Mouse (Mus musculus) lung, postnatal 25 days (tissue): ENCODE measurements around the gene Sucla2.
A peak's percentile ranks its signal among the peaks of the same experiment; 100 is the strongest.

ENCODE experiments used
- DNase-seq: peaks from one replicate; pipeline ENCODE4 v3.0.0; 2022; ENCODE audit warnings: low spot score

Sucla2 gene

DNA sequence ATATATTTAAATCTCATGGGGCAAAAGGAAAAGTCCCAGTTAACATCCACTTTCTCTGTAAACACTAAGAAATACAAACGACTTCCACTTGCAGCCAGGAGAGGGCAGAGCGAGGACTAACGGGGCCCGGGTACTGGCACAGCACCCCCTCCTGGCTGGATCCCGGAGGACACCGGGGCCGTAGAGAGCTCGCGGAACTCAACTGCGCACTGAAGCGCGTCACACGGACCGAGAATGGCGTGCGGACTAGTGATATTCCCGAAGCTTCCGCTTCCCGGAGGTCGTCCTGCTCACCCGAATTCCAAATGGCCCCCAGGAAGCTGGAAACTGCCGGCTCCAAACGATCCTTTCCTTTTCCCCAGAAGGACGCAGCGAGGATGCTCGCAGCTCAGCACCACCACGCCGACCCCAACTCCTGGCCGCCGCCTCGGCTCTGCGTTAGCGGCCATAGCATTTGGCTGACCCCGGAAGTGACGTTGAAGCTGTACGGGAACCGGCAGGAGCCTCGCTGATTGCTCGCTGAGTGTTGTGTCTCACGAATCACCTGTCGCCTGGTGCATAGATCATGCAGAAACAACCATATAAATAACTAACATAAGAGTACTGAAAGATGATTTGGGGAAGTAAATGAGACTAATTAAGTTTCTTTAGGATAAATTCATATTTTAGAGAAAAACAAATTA lies at the start of gene Sucla2:
Gene Sucla2, plus strand, starts transcription at position 554 of the 683 bp plus-strand sequence.
- peak; percentile 93 for DNase-seq

DNA sequence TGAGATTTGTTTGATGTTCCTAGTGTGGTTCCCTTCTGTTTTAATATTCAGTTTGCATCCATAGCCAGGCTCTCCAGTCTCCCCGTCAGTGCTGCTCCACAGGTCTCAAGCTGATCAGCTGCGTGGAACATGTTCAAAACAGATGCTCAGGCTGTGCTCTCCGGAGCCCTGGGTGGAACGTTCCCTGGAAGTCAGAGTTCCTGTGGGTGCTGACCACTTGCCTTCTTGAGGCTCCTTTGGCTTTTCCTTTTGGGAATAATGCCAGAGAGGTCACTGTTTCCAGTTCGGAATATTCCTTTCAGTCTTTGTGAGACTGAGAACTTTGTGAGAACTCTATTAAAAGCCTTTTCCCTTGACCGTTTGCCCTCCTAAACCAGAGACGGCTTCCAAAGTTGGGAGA lies 49.6 kb upstream of the Sucla2 start:
- peak; percentile 54 for DNase-seq

DNA sequence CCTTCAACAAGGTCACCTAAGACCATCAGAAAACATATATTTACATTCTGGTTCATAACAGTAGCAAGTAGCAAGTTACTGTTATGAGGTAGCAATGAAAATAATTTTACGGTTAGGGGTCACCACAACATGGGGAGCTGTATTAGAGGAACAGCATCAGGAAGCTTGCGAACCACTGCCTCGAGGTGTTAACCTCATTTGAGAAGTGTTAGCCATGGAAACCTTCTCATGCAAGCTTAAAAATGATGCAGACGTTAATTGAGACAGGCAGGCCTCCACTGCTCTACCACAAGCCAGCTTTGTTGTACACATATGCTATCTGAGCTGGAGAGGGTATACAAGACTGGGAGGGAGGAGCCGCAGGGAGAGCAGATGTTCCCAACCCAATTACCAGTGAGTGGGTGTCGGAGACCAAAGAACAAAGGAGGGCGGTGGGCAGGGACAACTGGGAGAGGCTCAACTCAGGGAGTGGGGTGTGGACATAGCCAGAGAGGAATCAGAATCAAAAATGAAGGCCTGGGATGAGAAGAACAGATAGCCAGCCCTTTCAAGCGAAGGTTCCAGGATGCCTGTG lies 48.7 kb upstream of the Sucla2 start:
- peak; percentile 57 for DNase-seq

DNA sequence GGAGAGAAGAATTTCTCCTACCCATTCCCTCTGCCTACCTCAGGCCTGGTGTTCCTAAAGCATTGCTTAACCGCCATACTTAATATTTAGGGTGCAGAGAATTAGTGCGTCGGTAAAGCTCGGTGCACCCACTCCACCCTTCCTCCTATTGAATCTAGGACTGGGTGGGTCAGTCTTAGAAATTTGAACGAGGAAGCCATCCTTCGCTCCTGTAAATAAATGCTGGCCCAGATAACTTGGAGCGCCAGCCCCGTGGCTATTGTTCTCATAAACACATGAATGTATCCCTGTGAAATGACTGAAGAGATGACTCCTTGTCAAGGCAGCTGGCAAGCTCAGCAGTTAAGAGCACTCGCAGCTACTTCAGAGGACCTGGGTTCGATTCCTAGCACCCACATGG lies 48.0 kb upstream of the Sucla2 start:
- DNase-seq = peak; percentile 58

DNA sequence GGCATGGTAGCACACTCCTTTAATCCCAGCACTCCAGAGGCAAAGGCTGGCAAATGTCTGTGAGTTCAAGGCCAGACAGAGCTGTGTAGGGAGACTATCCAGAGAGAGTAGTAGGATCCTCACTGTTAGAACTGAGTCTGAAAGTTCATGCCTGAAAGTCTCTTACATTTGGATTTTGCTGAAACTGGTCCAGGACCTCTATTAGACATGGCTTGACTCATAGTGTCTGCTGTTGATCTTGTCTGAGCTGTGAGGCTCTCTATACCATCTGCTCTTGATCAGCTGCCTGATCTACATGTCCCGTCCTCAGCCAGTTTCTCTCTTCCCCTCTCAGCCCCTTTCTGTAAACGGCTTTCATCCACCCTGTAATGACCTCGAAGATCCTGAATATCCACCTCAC lies 46.8 kb upstream of the Sucla2 start:
- no peak for DNase-seq

DNA sequence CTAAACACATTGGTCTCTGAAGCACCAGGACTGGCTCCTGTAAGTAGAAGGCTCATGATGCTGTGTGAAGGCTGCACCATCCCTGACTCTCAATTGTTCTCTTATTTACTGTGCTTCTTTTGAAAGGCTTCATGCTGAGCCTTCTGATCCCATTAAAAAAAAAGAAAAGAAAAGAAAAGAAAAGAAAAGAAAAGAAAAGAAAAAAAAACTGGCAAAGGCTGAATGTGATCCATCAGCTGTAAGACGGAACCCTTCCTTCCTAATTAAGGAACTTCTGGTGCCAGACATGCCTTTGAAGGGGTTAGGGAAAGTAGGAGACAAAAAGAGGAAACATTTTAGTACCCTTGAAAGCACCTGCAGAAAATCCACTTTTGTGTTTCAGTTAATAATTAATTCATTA lies 45.3 kb upstream of the Sucla2 start:
- DNase-seq = no peak

DNA sequence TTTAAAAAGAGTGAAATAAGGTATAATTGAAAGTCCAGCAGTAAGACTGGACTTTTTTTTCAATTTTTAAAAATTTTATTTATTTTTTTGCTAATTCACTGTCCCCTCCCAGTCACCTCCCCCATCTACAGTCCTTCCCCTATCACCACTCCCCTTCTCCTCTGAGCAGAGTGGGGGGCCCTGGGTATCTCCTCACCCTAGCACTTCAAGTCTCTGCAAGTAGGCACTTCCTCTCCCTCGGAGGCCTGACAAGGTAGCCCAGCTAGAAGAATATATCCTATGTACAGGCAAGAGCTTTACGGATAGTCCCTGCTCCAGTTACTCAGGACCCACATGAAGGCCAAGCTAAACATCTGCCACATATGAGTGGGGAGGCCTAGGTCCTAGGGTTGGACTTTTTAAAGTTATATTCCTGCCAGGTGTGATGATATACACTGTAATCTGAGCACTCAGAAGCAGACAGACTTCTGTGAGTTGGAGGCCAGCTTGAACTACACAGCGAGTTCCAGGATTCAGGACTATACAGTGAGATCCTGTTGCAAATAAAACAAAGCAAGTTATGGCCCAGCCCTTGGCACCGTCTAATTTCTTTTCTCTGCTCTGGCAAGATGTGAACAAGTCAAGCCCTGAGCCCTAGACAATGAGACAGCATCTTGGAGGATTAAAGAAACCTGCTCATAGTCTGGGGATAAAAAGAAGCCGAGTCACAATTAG lies 41.4 kb upstream of the Sucla2 start:
- DNase-seq = no peak

DNA sequence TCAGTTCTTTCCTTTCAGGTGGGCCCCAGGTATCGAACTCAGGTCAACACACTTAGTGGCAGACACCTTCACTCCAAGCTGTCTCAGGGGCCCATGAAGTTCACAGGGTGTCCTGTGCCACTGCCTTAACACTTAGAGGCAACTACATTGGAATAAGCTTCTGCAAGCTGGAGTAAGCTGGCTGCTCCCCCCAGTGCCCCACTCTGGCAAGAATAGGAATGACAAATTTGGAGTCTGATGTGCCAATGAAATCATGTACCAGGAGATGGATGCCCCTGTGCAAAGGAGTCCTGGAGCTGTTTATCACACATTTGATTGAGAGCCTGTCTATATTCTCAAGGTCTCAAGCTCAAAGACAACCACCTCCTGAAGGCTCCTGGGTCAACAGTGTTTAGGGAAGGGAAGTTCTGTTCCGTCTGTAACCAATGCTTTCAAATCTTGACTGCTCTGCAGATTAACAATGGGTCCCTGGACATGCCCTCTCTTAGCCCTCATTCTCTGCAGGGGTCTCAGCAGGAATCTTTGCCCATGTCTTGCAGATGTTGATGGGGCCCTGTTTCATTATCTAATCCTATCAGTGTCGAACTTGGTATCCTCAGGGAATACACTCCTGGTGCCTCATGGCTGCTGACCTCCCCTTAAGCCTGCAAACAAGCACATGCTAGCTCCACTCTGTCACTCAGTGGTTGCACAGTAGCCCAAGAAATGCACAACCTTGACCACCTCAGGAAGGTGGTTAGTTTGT lies 40.6 kb upstream of the Sucla2 start:
- no peak for DNase-seq

DNA sequence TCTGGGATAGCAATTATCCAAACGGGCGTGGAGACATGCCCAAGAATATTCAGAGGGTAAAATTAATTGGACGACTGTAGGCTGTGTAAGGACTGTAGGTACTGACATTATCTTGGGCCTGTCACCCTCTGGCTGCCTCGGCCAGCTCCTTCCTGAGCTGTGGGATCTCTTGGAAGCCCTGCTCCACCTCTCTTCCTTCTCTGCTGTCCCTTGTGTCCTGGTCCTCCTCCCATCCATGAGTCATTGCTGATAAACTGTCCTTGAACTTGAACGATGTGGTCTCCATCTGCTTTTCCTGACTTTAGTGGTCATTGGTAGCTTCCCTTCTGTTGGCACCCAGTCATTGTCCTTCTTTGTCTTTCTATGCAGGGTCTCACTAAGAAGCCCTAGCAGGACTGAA lies 38.5 kb upstream of the Sucla2 start:
- no peak for DNase-seq

DNA sequence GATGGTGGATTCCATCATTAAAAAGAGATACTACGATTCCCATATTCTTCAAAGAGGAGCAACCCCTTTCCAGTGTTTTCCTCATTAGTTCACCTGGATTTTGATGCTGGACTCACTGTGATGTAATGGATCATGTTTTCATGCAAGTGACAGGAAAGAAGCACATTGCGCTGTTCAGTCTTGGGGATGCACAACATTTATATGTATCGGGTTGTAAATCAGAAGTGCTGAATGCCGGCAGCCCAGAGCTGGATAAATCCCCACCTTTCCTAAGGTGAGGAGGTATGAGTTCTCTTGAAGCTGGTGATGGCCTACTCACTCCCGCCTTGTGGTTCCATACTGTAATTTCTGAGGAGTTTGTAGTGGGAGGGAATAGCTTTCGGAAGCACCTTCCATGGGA lies 31.8 kb upstream of the Sucla2 start:
- DNase-seq = no peak

DNA sequence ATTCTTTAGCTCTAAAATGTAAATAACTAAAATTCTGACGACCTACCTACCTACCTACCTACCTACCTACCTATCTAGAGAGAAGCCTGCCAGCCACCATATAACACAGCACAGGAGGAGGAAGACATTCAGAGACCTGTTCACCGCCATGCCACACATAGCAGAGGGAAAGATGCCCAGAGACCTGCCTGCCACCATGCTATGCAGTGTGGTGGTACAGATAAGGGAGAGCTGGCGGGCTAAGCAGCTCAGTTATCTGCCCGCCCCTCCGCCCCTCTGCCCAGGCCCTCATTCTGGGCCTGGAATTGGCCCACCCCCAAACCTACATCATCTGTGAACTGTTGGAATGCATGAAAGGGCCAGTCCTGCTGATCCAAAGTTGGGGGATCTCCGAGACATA lies 31.0 kb upstream of the Sucla2 start:
- DNase-seq = no peak

DNA sequence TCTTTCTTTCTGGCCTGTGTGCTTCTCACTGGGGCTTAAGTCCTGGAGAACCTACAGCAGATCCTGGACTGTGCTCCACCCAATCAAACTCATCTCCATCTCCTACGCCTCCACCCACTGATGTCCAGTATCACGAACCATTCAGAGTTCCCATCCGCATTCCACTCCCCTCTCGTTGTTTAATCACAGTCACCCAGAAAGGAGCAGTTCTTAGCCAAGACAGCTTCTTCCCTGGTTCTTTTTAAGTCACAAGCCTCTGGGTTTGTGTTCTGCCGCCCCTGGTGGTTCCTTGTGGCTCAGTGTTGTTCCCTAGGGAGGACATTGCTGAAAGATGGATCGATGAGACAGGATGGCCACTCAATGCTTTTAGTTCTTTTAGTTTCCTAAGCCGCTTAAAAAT lies 29.4 kb upstream of the Sucla2 start:
- DNase-seq = no peak

DNA sequence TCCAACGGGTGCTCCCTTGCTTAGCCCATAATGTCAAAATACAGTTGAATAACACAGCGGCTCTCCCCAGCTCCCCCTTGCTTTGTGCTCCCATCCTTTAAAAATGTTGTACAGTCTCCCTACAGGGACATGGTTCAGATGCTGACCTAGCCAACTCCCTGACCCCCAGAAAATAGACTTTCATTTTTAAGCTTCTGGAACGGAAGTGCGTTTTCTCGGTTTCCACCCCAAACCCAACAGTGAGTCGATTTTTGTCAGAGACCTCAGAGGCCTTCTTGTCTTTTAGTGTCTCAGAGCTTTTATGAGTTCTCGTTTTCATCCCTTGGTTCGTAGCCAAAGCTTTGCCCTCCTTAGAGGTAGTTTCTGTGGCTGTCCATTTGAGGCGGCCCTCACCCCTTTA lies 23.8 kb upstream of the Sucla2 start:
- DNase-seq = no peak

DNA sequence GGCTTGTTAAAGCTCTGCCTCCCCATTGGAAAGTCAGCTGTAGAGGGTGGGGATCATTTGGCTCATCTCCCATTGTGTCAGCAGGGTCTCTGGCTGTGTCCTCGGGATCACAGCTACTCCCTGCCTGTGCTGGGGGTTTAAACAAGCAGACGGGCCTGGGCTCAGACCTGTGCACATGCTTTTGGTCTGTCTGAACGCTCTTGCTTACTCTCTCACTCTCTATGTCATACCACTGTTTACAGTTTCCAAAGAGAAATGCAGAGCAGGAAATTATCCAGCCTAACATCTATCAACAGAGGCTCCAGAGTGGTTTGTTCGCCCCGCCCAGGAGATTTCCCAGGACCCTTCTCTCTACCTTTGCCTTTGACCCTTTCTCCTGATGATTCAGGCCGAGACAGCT lies 23.4 kb upstream of the Sucla2 start:
- no peak for DNase-seq

DNA sequence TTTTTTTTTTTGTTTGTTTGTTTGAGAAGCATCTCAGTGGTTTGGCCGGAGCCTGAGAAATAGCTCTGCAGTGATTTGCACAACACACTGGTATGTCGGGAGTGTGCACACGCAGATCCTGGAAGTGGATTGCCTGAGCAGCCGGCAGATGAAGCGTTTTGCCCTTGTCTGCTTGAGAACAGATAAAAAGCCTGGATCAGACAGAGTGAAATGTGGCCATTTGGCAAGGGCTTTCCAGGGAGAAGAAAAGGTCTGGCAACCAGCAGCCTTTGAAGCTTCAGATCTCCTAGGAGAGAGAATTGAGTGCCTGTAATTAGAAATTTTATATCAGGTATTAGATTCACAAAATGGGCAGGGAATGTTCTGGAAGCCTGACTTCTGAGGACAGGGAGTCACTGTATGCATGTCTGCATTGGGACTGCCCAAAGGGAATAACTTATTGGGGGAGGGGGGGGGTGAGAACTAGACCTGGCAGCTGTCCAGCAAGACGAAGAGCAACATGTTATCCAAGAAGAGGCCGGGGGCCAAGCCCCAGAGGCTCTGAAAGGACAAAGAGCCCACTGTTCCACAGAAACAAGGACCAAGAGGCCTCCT lies 22.4 kb upstream of the Sucla2 start:
- DNase-seq = no peak

DNA sequence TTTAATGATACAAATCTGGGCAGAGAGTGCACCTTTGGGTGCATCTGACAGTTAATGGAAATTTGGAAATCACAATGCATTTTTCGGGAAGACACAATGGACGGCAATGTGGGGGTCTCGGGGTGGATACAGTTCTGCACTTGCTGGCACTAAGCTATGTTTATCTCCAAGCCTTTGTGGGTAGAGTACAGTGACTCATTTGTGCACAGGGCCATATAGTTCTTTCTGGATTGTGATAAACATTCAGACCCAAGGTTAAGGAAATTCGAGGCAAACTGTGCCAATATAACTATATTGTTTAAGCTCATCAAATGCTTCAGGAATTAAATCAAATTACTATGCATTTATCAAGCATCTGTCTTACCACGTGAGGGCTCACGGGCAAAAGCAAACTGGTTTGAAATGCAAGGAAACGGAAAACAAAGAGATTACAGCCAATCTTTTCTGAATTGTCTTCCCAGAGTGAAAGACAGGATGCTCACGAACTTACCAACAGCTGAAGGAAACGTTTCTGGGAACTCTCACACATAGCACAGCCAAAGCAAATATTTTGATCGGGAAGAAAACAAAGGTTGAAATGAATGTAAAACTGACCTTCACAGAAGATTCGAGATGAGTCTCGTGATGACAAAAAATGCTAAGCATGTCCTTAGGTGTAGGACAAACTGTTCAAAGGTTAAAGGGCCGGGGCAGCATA lies 21.7 kb upstream of the Sucla2 start:
- DNase-seq = no peak

DNA sequence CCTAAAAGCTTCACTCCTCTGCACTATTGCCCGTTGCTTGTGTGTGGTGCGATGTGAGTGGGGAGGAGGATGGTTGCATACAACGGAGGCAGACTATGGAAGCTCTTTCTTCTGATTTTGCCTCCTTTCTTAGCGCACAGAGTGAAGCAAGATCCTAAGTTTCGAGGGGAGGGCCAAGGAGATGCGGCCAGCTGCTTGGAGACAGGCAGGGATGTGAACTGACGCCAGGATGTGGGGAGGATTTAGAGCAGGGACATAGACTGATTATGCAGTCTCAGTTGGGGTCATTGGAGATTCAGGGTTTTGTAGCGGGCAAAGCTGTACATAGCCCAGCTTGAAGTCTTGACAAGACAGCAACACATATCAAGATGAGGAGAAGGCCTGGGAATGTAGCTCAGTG lies 18.8 kb upstream of the Sucla2 start:
- DNase-seq = no peak

DNA sequence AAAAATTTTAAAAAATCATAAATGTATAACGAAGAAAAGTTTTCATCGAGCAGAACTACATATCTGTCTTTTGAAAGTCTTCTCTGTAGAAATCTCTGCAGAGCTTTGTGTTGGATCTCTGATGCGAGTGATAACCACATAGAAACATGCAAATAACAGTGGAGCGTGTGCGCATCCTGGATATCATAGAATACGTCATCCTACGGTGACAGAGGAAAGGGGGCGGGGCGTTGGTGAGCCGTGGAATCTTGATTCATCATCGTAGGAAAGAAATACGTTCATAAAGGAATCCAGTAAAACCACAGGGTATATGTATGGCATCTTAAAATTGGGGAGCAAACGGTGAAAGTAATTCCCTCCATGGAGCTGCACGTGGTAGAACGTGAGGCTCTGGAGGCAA lies 17.9 kb upstream of the Sucla2 start:
- no peak for DNase-seq

DNA sequence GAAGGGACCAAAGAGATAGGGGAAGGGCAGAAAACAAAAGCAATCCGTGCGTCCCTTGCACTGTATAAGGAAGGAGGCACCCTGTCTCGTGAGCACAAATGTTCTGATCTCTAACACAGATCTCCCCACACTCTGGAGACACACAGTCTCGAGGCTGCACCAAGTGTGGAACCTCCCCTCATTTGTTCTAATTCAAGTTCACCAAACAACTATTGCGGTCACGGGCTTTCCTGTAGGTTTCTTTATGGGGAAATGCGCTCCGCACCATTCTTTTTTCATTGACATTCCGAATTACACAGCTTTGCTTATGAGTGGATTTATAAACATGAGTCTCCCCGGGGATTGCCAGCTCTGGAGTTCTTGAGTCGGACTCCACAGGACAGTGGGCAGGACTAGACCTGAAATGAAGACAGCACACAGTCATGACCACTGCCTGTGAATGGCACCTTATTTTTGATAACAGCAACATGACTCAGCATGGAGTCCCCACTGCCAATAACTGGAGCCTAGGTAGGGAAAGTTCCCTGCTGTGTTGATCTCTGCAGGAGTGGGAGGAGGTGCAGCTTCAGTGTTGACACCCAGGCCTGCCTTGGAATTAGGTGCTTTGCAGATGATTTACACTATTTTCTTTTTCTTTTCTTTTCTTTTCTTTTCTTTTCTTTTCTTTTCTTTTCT lies 17.3 kb upstream of the Sucla2 start:
- peak; percentile 83 for DNase-seq

DNA sequence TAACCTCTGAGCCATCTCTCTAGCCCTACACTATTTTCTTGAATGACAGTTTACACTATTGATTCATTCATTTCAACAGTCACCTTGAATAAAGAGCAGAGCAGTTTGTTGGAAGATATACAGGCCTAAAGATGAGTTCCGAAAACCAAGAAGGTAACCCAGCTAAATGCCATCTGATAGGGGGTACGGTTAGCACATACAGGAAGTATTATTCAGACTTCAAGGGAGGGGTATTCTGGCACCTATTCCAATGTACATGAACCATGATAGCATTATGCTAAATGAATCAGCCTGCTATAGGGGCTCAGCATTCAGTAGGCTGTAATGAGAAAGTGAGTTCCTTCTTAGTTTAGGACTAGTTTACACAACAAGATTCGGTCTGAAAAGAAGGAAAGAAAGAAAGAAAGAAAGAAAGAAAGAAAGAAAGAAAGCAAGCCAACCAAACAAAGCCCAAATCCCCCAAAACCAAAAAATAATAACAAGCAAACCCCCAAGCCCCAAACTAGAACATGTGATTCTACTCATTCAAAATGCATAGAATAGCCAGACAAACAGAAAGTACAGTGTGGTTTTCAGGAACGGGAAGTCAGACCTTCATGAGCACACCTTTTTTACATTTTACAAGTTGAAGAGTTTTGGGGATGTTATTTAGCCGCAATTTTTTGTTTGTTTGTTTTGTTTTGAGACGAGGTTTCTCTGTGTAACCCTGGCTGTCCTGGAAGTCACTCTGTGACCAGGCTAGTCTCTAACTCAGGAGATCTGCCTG lies 16.3 kb upstream of the Sucla2 start:
- no peak for DNase-seq
